Mouse (Mus musculus) ES-Bruce4 (cell line): ENCODE results near the gene Srp54a. TPM values are rescaled to one million over a fixed set of nuclear protein-coding genes. Genes with fewer than 3 reads are reported as not detected.
"Not testable (repeated sequence)": the region's sequence is repeated elsewhere in the genome, so short reads cannot be mapped to it uniquely, and the experiment has no call there.

Experiments used
- H3K27ac ChIP-seq: 2 replicates; pipeline ENCODE4 v1.5.1; 2012; ENCODE audit warnings: low read length, inconsistent platforms; ENCODE audit not compliant: insufficient read depth
- H3K27me3 ChIP-seq: 2 replicates; pipeline ENCODE4 v1.6.1; 2012; ENCODE audit warnings: mild to moderate bottlenecking, low read length, inconsistent platforms; ENCODE audit not compliant: control insufficient read depth, poor library complexity, insufficient read depth, severe bottlenecking
- H3K36me3 ChIP-seq: 2 replicates; pipeline ENCODE4 v1.6.1; 2012; ENCODE audit warnings: inconsistent platforms, mild to moderate bottlenecking, low read length, moderate library complexity; ENCODE audit not compliant: control insufficient read depth, poor library complexity, insufficient read depth, severe bottlenecking
- H3K4me1 ChIP-seq: one replicate; pipeline ENCODE4 v1.8.1; 2011; ENCODE audit warnings: low read length; ENCODE audit not compliant: control insufficient read depth, insufficient read depth
- H3K4me3 ChIP-seq: 2 replicates; pipeline ENCODE4 v1.5.1; 2011; ENCODE audit warnings: low read depth, mild to moderate bottlenecking, low read length
- H3K9ac ChIP-seq: 2 replicates; pipeline ENCODE4 v1.6.1; 2012; ENCODE audit warnings: low read depth, mild to moderate bottlenecking, inconsistent platforms; ENCODE audit not compliant: poor library complexity, severe bottlenecking
- H3K9me3 ChIP-seq: replicated peaks from 2 replicates; pipeline ENCODE4 v1.6.1; 2012; ENCODE audit warnings: mild to moderate bottlenecking, low read length, inconsistent platforms; ENCODE audit not compliant: control insufficient read depth, poor library complexity, insufficient read depth, severe bottlenecking
- CTCF ChIP-seq: IDR thresholded peaks from one replicate; pipeline ENCODE4 v1.8.1; 2011; ENCODE audit warnings: low read depth, low read length
- EP300 ChIP-seq: IDR thresholded peaks from 2 replicates; pipeline ENCODE4 v1.6.1; 2011; ENCODE audit warnings: low read depth, low read length; ENCODE audit not compliant: insufficient read depth
- POLR2A ChIP-seq: IDR thresholded peaks from one replicate; pipeline ENCODE4 v1.8.1; 2011; ENCODE audit warnings: low read length; ENCODE audit not compliant: insufficient read depth
- polyA plus RNA-seq: library from polyadenylated mRNA; stranded (reverse); fragments of >200 nt; gene quantifications from 2 replicates; pipeline ENCODE4 v1.2.4, GENCODE M21; 2011; ENCODE audit warnings: low read depth; ENCODE audit not compliant: missing spikeins, insufficient read depth, insufficient read length

The Srp54a gene
- 114 and 132 TPM in 2 replicates for polyA plus RNA-seq

GRCm38 (mm10) chr12:55079726-55080600, at the start of gene Srp54a, which contains the start of gene 2700097O09Rik:
Gene Srp54a (plus strand): TSS chr12:55080262.
Gene 2700097O09Rik (minus strand): TSS chr12:55080110.
- H3K9me3 ChIP-seq, H3K27me3 ChIP-seq, H3K36me3 ChIP-seq, H3K4me1 ChIP-seq: not testable (repeated sequence)
- peak within 1 kb of the TSS; percentile 98 for H3K4me3 ChIP-seq
- TF ChIP-seq POLR2A = peak; percentile 70
- peak within 1 kb of the TSS; percentile 84 for H3K9ac ChIP-seq
- peak within 1 kb of the TSS; percentile 82 for H3K27ac ChIP-seq

GRCm38 (mm10) chr12:55041011-55041410, 39.1 kb upstream of the Srp54a start:
- TF ChIP-seq POLR2A (no peak), CTCF (no peak), EP300 (no peak)
- H3K9ac ChIP-seq = no peak overlapping the region
- H3K27ac ChIP-seq = no peak overlapping the region

DNA sequence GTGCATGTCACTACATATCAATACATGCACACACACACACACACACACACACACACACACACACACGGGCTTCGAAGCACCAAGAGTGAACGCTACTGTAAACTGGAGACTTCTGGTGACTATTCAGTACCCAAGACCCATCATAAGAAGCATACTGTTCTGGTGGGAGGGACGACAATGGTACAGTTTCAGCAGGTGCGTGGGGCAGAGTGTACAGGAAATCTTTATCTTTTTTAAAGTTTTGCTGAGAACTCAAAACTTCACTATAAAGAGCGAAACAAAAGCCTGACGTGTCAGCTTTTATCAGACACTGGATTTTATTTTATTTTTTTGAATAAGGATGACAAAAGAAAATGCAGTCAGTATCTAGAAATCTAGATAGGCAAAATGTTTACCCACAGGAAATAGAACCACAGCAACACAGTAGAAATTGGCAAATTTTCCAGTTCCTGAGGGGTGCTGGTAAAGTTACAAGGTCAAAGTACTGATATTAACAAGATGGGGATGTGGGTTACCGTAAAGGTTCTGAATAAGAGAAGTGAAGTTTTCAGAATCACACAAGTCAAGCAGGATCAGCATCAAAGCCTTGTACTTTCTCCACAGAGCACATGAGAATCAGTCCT, 30.2 kb upstream of the Srp54a start:
- H3K4me3 ChIP-seq = no peak overlapping the region
- H3K27ac ChIP-seq = no peak overlapping the region
- TF ChIP-seq CTCF (no peak), EP300 (no peak), POLR2A (no peak)
- no peaks in the 10 kb centered on the region; the same call in 1 of the 2 replicates for H3K9me3 ChIP-seq
- H3K27me3 ChIP-seq = no peaks in the 10 kb centered on the region
- peaks cover 4% of the 10 kb centered on the region for H3K36me3 ChIP-seq
- no peak overlapping the region for H3K9ac ChIP-seq
- no peaks in the 10 kb centered on the region for H3K4me1 ChIP-seq

More at GRCm38 (mm10) chr12:55041011-55041410, 39.1 kb upstream of the Srp54a start:
- no peak overlapping the region for H3K4me3 ChIP-seq
- H3K36me3 ChIP-seq = peaks cover 8% of the 10 kb centered on the region
- no peaks in the 10 kb centered on the region for H3K9me3 ChIP-seq
- H3K27me3 ChIP-seq = no peaks in the 10 kb centered on the region
- no peaks in the 10 kb centered on the region for H3K4me1 ChIP-seq

DNA sequence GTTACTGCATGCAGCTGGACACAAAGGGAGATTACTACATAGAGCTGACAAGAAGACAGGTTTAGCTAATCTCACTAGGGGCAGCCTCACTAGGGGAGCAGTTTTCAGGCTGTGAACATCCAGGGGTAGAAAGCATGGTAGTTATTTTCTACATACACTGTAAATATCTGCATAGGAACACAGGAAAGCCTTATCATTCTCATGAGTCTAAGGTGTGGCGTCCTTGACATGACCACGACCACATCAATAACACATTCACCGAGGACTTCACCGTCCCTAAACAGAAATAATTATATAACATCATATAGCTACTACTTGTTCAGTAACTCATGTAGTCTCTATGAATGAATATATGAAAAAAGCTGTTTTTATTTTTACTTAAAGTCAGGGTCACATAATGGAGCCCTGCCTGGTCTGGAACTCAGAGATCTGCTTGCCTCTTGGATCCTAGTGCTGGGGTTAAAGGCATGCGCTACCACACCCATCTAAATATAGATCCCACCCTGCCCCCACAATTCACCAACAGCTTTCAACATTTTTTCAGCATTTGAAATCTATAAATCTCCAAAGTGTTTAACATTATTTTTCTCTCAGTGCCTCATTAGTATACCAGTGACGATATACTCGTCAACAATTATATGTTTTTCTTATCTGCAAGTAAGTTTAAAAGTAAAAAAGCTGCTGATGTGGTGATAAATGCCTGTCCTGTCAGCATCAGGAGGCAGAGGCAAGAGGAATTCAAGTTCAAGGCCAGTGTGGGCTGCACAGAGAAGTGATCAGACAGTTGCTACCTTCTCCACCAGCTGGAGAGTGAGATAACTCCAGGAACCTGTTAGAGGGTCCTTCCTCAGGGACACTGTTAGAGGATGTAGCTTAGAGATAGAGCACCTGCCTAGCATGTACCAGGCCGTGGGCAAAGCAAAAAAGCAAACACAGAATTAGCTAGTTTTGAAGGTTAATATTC, 28.6 kb upstream of the Srp54a start:
- Histone ChIP-seq H3K4me1 (no peaks in the 10 kb centered on the region), H3K9me3 (no peaks in the 10 kb centered on the region; the same call in 1 of the 2 replicates), H3K27me3 (no peaks in the 10 kb centered on the region), H3K36me3 (no peaks in the 10 kb centered on the region; the same call in none of the 2 replicates), H3K4me3 (no peak overlapping the region), H3K27ac (no peak overlapping the region), H3K9ac (no peak overlapping the region)
- no peak for TF ChIP-seq POLR2A
- TF ChIP-seq EP300 = no peak
- no peak for TF ChIP-seq CTCF

DNA sequence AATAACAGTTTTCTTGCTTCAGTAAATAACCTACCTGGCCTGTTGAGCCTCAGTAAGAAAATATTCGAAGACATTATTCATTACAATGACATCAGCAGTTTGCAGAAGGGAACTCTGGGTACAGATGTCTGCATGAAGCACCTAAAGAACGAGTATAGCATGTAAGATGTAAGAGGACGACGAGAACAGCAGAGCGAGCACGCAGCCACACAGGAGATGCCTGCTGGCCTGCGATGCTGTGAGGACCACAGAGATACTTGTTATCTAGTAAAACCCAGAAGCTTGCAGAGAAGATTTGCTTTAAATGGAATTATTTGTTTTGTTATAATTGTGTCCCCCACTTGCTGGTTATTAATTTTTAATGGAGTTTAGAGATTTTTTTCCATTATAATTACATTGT, 26.8 kb upstream of the Srp54a start:
- H3K9me3 ChIP-seq = no peaks in the 10 kb centered on the region
- TF ChIP-seq POLR2A (no peak), EP300 (no peak), CTCF (no peak)
- H3K27ac ChIP-seq = no peak overlapping the region
- no peaks in the 10 kb centered on the region for H3K27me3 ChIP-seq
- H3K4me3 ChIP-seq = no peak overlapping the region
- H3K9ac ChIP-seq = no peak overlapping the region
- H3K4me1 ChIP-seq = no peaks in the 10 kb centered on the region
- no peaks in the 10 kb centered on the region; the same call in none of the 2 replicates for H3K36me3 ChIP-seq
